Mouse (Mus musculus): ENCODE measurements at regions not wholly inside any gene's neighbourhood (a gene's known extent, or its start where the extent isn't known, plus 50 kb on each side); places are given as distances from the start of the nearest gene placed in this dataset.

DNA sequence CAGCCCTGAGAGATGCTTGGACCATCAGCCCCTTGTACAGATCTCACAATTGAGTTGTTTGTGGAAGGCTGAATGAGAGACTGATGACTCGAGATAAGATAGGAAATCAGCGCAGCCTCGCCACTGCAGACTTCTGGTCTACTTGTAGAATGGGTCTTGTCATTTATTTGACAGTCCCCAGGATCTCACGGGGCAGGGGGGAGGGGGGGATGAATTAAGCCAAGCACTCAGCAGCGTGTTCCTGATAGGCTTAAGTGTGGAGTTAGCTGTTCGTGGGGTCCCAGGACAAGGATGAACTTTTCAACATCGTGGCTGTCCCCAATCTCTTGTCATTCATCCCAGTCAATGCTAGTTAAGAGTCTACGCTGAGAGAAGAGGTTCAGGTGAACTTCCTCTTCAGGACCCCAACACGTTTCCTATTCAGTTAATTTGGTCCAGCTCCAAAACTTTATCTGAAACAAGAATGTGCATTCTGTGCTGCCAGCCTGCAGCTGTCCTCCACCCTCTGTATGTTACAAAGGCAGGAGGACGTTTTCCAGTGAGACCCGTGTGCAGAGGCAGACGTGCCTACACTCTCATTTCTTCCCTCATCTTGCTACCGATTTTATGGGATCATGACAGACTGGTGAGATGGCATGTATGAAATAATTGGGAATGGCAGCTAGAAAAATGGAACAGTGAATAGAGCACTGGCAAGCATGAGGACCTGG, 100.5 kb upstream of the Tbx20 start:
- no peak for TF ChIP-seq POLR2AphosphoS2 (IDR thresholded peaks at IDR 0.05; ENCODE audit: low read length)
- no peak for TF ChIP-seq CTCF (IDR thresholded peaks at IDR 0.05 in 2 of 3, conservative IDR thresholded peaks at IDR 0.05 in 1 of 3; ENCODE audit: control insufficient read depth in 1 of 3, insufficient read depth in 1 of 3, low read depth in 2 of 3, low read length in 3 of 3, poor library complexity in 1 of 3, severe bottlenecking in 1 of 3)
- TF ChIP-seq RAD21 (IDR thresholded peaks at IDR 0.05; ENCODE audit: low read depth, low read length), result no peak
- no peak for TF ChIP-seq ELF1 (IDR thresholded peaks at IDR 0.05; ENCODE audit: low read depth, low read length)
- no peak for TF ChIP-seq BHLHE40 (IDR thresholded peaks at IDR 0.05; ENCODE audit: borderline replicate concordance, low read depth, low read length)
